In the genomic region with DNA sequence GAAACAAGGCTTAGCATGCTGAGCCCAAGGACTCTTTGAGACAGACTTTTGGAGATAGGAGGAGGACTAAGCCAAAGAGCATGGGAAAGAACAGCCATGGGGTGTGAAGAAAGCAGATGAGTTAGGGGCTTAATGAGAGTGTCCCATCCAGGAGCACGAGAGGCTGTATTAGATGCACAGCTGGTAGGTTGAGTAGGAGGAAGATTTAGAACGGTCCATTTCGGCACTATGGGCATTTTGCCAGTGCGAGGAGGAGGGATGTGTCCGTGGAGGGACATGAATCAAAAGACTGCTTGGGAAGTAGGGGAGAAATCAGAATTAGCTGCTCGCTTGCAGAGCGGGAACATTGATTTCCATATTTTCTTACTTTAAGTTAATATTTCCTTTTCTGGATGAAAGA, we compare ENCODE assay signal across 12 mouse cellular contexts.
DNase-seq lines count a peak whose midpoint lies in the region; ATAC-seq and TF ChIP-seq lines count a peak whose summit lies in the region.
"Had no signal": no experiment of that assay in that cellular context is flagged by ENCODE, and none has a peak within 500 bp of the region (broad histone marks: within the 10 kb centered on the region; RNA-seq: fewer than 3 reads in every experiment).

No protein-coding gene starts in this region.

- intact Hi-C loops in heart, adult 2 months (cut with DNase I) = no loop called here

- no peak overlapping the region for H3K27ac ChIP-seq in heart, adult 2 months

- no peak overlapping the region for H3K4me3 ChIP-seq in heart, adult 2 months

- H3K79me2 ChIP-seq in heart, adult 2 months (replicated peaks; ENCODE audit: control insufficient read depth, insufficient read depth, low read length) = no peaks in the 10 kb centered on the region

- DNase-seq in cerebellum, adult 11 months = peak; percentile 20
- peak; percentile 3 for DNase-seq in ovary, postnatal 36 days (ENCODE audit: low spot score)
- no peak for DNase-seq in ovary, adult 18-20 months (ENCODE audit: low spot score)
- peak; percentile 26 to 51 for DNase-seq in left cerebral cortex, adult 8-10 months (ENCODE audit: low spot score in 2 of 2)
- DNase-seq in heart, adult 2 months = no peak
- DNase-seq in kidney, postnatal 36 days = no peak
- no peak for DNase-seq in spleen, postnatal 14 days (ENCODE audit: low spot score in 2 of 2)
- DNase-seq: embryo, embryonic 11 days; kidney, adult 2 months; lung, adult 18-20 months; thymus, postnatal 14 days had no signal

- no peaks in the 10 kb centered on the region for H3K4me1 ChIP-seq in heart, adult 2 months (ENCODE audit: control insufficient read depth, insufficient read depth, low read length)

- no peak for ATAC-seq in cerebellum, adult (ENCODE audit: insufficient number of reproducible peaks, low FRiP score, low TSS enrichment)

- 61% methylated on average over 7 of the region's 7 CpGs for WGBS in heart, adult 2 months

- H3K27me3 ChIP-seq in heart, adult 2 months (ENCODE audit: control insufficient read depth, insufficient read depth, low read length) = no peaks in the 10 kb centered on the region

- TF ChIP-seq EP300 in heart, adult 2 months (IDR thresholded peaks at IDR 0.05; ENCODE audit: insufficient read depth, low read depth, low read length) = no peak

- H3K36me3 ChIP-seq in heart, adult 2 months (ENCODE audit: control insufficient read depth, insufficient read depth, low read length) = no peaks in the 10 kb centered on the region

- no peak for TF ChIP-seq CTCF in heart, adult 2 months (IDR thresholded peaks at IDR 0.05)

- no peak for TF ChIP-seq POLR2A in heart, adult 2 months (IDR thresholded peaks at IDR 0.05; ENCODE audit: insufficient read depth, low read depth, low read length)

- no peak overlapping the region for H3K9ac ChIP-seq in heart, adult 2 months (ENCODE audit: low read depth, low read length)

Comparison
In these comparisons a context has a peak if more than half of its experiments do, and no peak if none do; other contexts are left out.
1. DNase-seq: peak in cerebellum, adult 11 months (single experiment), ovary, postnatal 36 days (single experiment) and left cerebral cortex, adult 8-10 months (2 of 2); none in ovary, adult 18-20 months (single experiment), heart, adult 2 months (0 of 2), kidney, postnatal 36 days (0 of 2) and spleen, postnatal 14 days (0 of 2).